Mouse (Mus musculus) forebrain, embryonic 12.5 days (tissue): ENCODE data around the gene Gm28042. TPM values are rescaled to one million over a fixed set of nuclear protein-coding genes. Genes with fewer than 3 reads are reported as not detected.
A peak's percentile ranks its signal among the peaks of the same experiment; 100 is the strongest.

Experiments
- ATAC-seq: fragments of 200-750 bp; cut with Nextera tagmentation; 2 replicates; pipeline ENCODE4 v1.8.0; 2017; ENCODE audit warnings: moderate TSS enrichment; ENCODE audit not compliant: low FRiP score
- H3K27ac ChIP-seq: fragments of 300-500 bp; sonication (generic); 2 replicates; pipeline ENCODE4 v1.5.1; 2016; ENCODE audit warnings: mild to moderate bottlenecking
- H3K27me3 ChIP-seq: fragments of 300-500 bp; sonication (generic); 2 replicates; pipeline ENCODE4 v1.6.1; 2016; ENCODE audit warnings: mild to moderate bottlenecking
- H3K36me3 ChIP-seq: fragments of 300-500 bp; sonication (generic); replicated peaks from 2 replicates; pipeline ENCODE4 v1.6.1; 2016; ENCODE audit warnings: mild to moderate bottlenecking
- H3K4me1 ChIP-seq: fragments of 300-500 bp; sonication (generic); 2 replicates; pipeline ENCODE4 v1.6.1; 2016
- H3K4me2 ChIP-seq: fragments of 300-500 bp; sonication (generic); 2 replicates; pipeline ENCODE4 v1.6.1; 2016; ENCODE audit warnings: mild to moderate bottlenecking, moderate library complexity
- H3K4me3 ChIP-seq: fragments of 300-500 bp; sonication (generic); replicated peaks from 2 replicates; pipeline ENCODE4 v1.5.1; 2016; ENCODE audit warnings: mild to moderate bottlenecking
- H3K9ac ChIP-seq: fragments of 300-500 bp; sonication (generic); 2 replicates; pipeline ENCODE4 v1.6.1; 2016; ENCODE audit warnings: mild to moderate bottlenecking
- H3K9me3 ChIP-seq: fragments of 300-500 bp; sonication (generic); 2 replicates; pipeline ENCODE4 v1.6.1; 2016
- WGBS: fragments of 180-500 bp; shearing (Covaris S2); methylation state at CpG from one replicate; pipeline ENCODE4 v1.1.7; 2016; 5-methylcytosine and 5-hydroxymethylcytosine counted together
- polyA plus RNA-seq: library from polyadenylated mRNA; unstranded; fragments of >200 nt; fragmentation: Nextera tagmentation; extraction: Ambion mirVana; gene quantifications from 2 replicates; pipeline ENCODE4 v1.2.1, GENCODE M21; 2016

Gene Gm28042
- polyA plus RNA-seq, 1 experiment from 2014 or later = 7.3 TPM

DNA sequence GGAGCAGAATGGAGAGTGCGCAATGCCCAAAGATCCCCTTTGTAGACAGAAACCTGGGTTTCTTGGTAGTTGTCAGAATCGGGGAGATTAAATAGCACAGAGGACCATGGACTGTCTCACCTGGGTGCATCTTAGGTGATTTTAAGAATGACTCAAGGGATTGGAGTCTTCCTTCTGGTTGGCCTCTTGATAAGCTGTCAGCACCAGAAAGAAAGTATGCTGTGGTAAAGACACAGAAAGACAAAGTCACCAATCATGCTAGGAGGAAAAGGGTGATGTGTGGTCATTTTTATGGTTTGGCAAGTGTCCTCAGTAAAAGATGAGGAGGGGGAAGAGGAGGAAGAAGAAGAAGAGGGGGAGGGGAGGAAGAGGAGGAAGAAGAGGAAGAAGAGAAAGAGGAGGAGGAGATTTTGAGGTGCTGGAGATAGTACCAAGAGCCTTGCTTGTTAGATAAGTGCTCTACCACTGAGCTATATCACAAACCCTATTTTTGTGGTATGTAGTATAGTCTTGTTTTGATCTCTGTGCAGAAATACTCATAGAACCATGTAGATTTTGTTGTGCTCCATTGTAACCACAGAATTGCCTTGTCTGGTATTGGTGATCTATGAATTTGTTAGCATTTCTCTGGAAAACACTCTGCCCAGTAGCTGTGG, 13.3 kb upstream of the Gm28042 start:
- H3K4me2 ChIP-seq = no peak overlapping the region
- no peak overlapping the region for H3K9ac ChIP-seq
- ATAC-seq = no peak
- no peaks in the 10 kb centered on the region for H3K27me3 ChIP-seq
- 94% methylated on average over 2 of the region's 2 CpGs for WGBS
- H3K4me3 ChIP-seq = no peak overlapping the region
- H3K36me3 ChIP-seq = peaks cover 39% of the 10 kb centered on the region
- no peaks in the 10 kb centered on the region for H3K9me3 ChIP-seq
- no peak overlapping the region for H3K27ac ChIP-seq
- no peaks in the 10 kb centered on the region for H3K4me1 ChIP-seq

DNA sequence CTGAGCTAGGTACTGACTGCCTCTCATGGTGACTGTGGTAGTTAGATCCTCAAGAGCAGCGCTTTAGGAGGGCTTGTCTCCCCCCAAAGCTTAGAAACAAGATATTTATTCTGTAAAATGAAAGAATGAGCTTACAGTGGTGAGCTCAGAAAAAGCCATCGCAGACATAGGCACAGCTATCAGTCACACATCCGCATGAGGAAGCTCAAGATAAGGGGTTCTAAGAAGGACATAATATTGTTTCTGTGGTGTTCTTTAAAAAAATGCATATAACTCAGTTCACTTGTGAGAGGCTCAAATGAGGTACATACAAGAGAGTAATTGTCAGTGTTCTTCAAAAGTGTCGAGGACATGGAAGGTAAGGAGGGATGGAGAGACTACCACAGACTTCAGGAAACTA, 11.4 kb upstream of the Gm28042 start:
- 92% methylated on average over 4 of the region's 4 CpGs for WGBS

DNA sequence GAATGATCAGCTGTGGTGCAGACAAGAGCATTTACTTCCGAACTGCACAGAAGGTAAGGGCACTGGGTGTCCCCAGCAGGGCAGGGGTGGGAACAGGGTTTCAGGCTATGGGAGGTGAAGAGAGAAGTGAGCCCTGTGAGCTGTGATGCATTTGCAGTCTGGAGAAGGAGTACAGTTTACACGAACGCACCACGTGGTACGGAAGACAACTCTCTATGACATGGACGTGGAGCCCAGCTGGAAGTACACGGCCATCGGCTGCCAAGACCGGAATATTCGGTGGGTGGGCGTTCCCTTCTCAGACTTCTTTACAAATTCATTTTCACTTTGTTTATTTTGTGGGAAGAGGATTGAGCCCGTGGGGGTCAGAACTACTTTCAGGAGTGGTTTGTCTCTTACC, 9.7 kb upstream of the Gm28042 start:
- no peak overlapping the region for H3K27ac ChIP-seq
- no peak overlapping the region for H3K9ac ChIP-seq
- no peak for ATAC-seq
- 90% methylated on average over 12 of the region's 12 CpGs for WGBS
- no peaks in the 10 kb centered on the region for H3K27me3 ChIP-seq
- H3K4me3 ChIP-seq = no peak overlapping the region
- no peak overlapping the region for H3K4me2 ChIP-seq
- H3K9me3 ChIP-seq = no peaks in the 10 kb centered on the region
- H3K36me3 ChIP-seq = peaks cover 74% of the 10 kb centered on the region
- H3K4me1 ChIP-seq = no peaks in the 10 kb centered on the region

More for the DNA sequence above, 11.4 kb upstream of the Gm28042 start:
- no peaks in the 10 kb centered on the region for H3K9me3 ChIP-seq
- no peaks in the 10 kb centered on the region for H3K4me1 ChIP-seq
- H3K36me3 ChIP-seq = peaks cover 58% of the 10 kb centered on the region
- ATAC-seq = no peak
- H3K4me3 ChIP-seq = no peak overlapping the region
- H3K9ac ChIP-seq = no peak overlapping the region
- no peaks in the 10 kb centered on the region for H3K27me3 ChIP-seq
- H3K27ac ChIP-seq = no peak overlapping the region
- no peak overlapping the region for H3K4me2 ChIP-seq

DNA sequence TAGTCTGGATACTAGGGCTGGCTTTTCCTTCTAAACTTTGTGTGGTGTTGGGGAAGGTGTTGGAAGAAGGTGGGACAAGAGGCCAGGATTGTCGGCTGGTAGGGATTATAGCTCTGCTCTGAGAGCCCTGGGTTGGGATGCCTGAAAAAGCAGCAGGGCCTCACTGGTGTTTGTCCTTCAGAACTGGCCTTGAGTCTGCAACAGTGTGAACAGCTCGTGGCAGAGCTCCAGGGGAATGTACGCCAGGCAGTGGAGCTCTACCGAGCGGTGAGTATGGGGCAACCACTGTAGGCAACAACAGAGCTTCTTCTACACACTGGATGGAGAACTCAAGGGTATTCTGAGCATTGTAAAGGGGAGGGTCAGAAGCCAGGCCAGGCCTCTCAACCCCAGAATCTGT, 3.0 kb upstream of the Gm28042 start:
- Histone ChIP-seq H3K4me1 (peaks cover 15% of the 10 kb centered on the region), H3K9me3 (no peaks in the 10 kb centered on the region), H3K27ac (no peak overlapping the region), H3K9ac (no peak overlapping the region), H3K4me2 (no peak overlapping the region), H3K36me3 (peaks cover 58% of the 10 kb centered on the region), H3K27me3 (no peaks in the 10 kb centered on the region), H3K4me3 (no peak overlapping the region)
- WGBS = 86% methylated on average over 5 of the region's 5 CpGs
- no peak for ATAC-seq

DNA sequence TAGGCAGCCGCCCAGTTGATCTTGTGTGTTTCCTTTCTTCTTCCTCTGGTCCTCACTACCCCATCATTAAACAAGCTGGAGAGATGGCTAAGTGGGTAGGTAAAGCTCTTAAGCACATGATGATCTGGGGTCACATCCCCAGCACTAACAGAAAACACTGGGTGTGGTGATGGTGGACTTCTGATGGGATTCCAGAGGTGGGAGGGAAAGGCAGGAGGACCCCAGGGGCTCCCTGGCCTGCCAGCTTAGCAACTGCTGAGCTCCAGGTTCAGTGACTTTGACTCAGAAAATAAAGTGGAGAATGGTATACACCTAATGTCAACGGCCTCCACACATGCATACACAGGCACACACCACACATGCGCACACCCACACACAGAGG, 648 bp downstream of the Gm28042 start:
- Histone ChIP-seq H3K9ac (peak overlapping the region; percentile 90), H3K36me3 (peaks cover 53% of the 10 kb centered on the region), H3K4me1 (peaks cover 15% of the 10 kb centered on the region), H3K9me3 (no peaks in the 10 kb centered on the region), H3K27me3 (no peaks in the 10 kb centered on the region), H3K4me3 (peak overlapping the region; percentile 84), H3K27ac (peak overlapping the region; percentile 87), H3K4me2 (peak overlapping the region; percentile 61)
- ATAC-seq = peak; percentile 4; the same call in 1 of the 2 replicates
- 53% methylated on average over 3 of the region's 3 CpGs for WGBS

DNA sequence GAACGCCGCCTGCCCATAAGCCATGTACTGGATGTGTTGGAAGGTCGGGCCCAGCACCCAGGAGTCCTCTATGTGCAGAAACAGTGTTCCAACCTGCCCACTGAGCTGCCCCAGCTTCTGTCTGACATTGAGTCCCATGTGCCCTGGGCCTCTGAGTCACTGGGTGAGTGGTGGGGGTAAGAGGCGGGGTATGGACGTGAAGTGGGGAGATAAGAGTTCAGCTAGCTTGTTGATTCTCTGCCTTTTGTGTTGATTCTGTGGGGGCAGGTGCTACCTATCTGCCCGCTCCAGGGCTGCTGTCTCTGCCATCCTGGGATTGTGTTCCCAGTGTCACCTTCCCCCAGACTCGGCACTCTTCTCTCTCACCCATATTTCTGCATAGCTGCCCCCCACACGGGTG, 3.1 kb downstream of the Gm28042 start:
- no peak overlapping the region for H3K9ac ChIP-seq
- WGBS = 91% methylated on average over 8 of the region's 8 CpGs
- H3K27me3 ChIP-seq = no peaks in the 10 kb centered on the region
- peaks cover 15% of the 10 kb centered on the region for H3K4me1 ChIP-seq
- peaks cover 58% of the 10 kb centered on the region for H3K36me3 ChIP-seq
- no peak overlapping the region for H3K27ac ChIP-seq
- no peaks in the 10 kb centered on the region for H3K9me3 ChIP-seq
- no peak for ATAC-seq
- no peak overlapping the region for H3K4me2 ChIP-seq
- H3K4me3 ChIP-seq = no peak overlapping the region

DNA sequence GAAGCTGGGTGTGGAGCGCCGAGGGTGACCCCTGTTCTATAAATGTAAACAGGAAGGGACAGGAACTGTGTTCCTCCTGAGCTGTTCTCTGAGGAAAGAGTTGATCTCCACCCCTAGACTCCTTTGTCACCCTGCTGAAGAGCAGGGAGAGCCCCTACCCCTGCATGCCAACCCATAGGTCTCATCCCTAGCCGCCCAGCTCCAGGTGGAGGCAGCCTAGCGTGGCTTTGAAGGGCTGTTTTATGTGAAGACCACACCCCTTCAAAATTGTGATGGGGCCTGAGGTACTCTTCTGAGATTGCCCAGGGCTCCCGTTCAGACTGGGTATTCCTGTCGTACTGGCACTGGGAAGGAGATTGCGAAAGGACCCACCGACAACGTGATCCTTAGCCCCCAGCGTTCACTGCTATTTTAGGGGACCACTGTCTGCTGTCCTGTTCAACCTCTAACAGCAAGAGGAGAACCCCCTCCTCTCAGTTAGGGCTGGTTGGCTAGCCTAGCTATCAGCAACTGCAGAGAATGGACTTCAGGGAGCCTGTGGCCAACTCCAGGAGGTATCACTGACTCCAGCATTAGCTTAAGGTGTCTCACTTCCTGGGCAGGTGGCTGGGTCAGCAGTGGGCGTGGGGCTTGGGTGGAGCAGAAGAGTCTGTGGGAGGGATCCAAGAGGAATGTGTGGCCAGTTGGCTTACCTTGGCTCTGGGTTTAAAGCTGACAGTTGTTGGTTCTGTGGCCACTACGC, 5.6 kb downstream of the Gm28042 start, which contains the start of gene Pla2g4b:
TSS of gene Pla2g4b (plus strand) at position 692 of the 742 bp plus-strand sequence.
- Histone ChIP-seq H3K9me3 (no peaks in the 10 kb centered on the region), H3K4me1 (peaks cover 8% of the 10 kb centered on the region), H3K27ac (no peak within 1 kb of the TSS), H3K4me3 (no peak within 1 kb of the TSS), H3K36me3 (peaks cover 76% of the 10 kb centered on the region), H3K9ac (no peak within 1 kb of the TSS), H3K4me2 (no peak within 1 kb of the TSS), H3K27me3 (no peaks in the 10 kb centered on the region)
- WGBS = 95% methylated on average over 12 of the region's 12 CpGs
- ATAC-seq = no peak

DNA sequence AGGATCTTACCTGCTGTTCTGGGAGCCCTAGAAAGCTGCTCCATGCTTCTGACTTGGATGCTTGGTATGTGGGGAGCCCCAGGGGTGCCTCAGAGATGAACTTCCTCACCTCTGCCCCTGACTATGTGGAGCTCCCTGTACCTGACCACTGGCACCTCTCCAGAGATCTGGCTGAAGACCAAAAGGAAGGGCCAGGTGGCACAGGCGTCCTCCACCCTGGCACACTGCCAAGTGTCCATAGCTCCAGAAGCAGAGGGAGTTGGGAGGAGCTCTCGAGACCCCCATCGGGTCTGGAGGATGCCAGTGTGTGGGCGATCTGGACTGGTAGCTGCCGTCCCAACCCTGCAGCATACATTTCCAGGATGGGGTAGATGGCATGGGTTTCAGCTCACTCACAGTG, 6.4 kb downstream of the Gm28042 start:
- Histone ChIP-seq H3K4me1 (no peaks in the 10 kb centered on the region), H3K27ac (no peak overlapping the region), H3K9ac (no peak overlapping the region), H3K9me3 (no peaks in the 10 kb centered on the region), H3K27me3 (no peaks in the 10 kb centered on the region), H3K4me2 (no peak overlapping the region), H3K36me3 (peaks cover 84% of the 10 kb centered on the region), H3K4me3 (no peak overlapping the region)
- WGBS = 83% methylated on average over 5 of the region's 5 CpGs
- ATAC-seq = no peak

DNA sequence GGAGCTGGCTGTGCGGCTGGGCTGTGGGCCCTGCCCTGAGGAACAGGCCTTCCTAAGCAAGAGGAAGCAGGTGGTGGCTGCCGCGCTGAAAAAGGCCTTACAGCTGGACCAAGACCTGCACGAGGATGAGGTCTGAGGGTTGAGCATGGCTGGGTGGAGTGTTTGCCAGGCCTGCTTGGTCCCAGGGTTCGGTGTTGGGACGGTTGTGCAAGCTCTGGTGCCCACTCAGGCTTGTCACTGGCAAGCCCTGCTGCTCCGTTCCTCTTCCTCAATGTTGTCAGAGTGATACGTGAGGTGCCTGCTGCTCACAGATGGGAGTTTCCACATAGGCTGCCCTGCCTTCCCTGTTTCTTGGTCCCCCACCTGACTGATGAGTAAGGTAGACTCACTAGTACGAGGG, 10.5 kb downstream of the Gm28042 start:
- 92% methylated on average over 9 of the region's 9 CpGs for WGBS
- Histone ChIP-seq H3K4me3 (no peak overlapping the region), H3K4me1 (no peaks in the 10 kb centered on the region), H3K4me2 (no peak overlapping the region), H3K27me3 (no peaks in the 10 kb centered on the region), H3K27ac (no peak overlapping the region), H3K9me3 (no peaks in the 10 kb centered on the region), H3K36me3 (peaks cover 95% of the 10 kb centered on the region), H3K9ac (no peak overlapping the region)
- ATAC-seq = no peak

DNA sequence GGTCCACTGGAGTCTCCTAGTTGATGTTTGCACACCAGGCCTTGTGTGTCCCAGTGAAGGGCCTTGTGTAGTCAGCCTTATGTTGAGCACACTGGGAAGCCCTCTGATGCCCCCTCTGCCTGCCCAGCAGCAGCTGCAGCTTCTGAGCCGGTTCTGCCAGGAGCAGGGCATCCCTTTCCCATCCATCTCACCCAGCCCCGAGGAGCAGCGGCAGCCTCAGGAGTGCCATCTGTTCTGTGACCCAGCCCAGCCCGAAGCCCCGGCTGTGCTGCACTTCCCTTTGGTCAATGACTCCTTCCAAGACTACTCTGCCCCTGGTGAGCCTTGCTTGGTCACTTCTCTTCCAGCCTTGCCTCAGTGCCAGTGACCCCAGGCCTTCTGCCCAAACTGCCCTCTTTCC, 13.7 kb downstream of the Gm28042 start:
- H3K27ac ChIP-seq = no peak overlapping the region
- no peak overlapping the region for H3K9ac ChIP-seq
- ATAC-seq = no peak
- no peaks in the 10 kb centered on the region for H3K9me3 ChIP-seq
- H3K4me1 ChIP-seq = no peaks in the 10 kb centered on the region
- H3K36me3 ChIP-seq = peaks cover 71% of the 10 kb centered on the region
- no peak overlapping the region for H3K4me3 ChIP-seq
- H3K4me2 ChIP-seq = no peak overlapping the region
- 96% methylated on average over 5 of the region's 5 CpGs for WGBS
- H3K27me3 ChIP-seq = no peaks in the 10 kb centered on the region

DNA sequence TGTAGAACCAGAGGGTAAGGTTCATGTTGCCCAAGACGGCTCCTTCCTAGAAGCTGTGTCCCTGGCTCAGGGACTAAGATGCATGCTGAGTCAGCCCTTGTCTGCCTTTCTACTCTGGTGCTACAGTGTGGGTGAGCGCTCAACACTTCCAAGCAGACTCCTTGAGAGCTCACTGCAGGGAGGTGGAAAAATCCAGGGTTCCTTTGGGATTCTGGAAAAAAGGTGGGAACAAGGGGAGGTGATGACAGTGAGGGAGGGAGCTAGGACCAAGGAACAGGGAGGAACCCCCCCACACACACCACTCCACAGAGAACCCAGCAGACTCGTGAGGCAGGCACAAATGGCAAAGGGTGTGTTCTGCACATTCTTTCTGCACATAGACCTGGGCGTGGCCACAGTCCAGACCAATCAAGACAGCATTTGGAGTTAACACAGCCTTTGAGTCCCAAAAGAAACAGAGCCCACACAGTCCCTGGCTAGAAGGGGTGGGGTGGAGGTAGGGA, 16.9 kb downstream of the Gm28042 start:
- H3K9ac ChIP-seq = no peak overlapping the region
- no peak overlapping the region for H3K27ac ChIP-seq
- no peak overlapping the region for H3K4me2 ChIP-seq
- ATAC-seq = no peak
- no peak overlapping the region for H3K4me3 ChIP-seq
- H3K4me1 ChIP-seq = no peaks in the 10 kb centered on the region
- WGBS = 64% methylated on average over 4 of the region's 4 CpGs
- H3K36me3 ChIP-seq = peaks cover 41% of the 10 kb centered on the region
- no peaks in the 10 kb centered on the region for H3K9me3 ChIP-seq
- H3K27me3 ChIP-seq = no peaks in the 10 kb centered on the region

DNA sequence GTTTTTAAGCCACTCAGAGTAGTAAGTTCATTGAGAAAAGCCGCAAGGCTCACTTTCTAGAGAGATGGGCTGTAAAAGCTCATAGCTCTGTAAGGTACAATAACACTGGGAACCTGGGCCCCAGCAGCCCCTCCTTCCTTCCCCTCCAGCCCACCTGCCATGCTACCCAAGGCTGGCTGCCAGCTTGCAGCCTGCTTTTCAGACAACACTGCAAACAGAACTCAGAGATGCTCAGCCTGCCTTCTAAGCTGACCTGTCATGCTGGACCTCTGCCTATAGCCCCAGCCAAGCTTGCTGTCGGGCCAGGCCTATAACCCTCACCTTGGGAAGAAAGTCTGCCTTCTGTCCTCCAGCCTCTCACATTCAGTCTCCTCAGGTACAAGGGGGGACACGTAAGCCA, 17.4 kb downstream of the Gm28042 start:
- 86% methylated on average over 3 of the region's 3 CpGs for WGBS
- H3K4me2 ChIP-seq = no peak overlapping the region
- H3K9ac ChIP-seq = no peak overlapping the region
- no peaks in the 10 kb centered on the region for H3K27me3 ChIP-seq
- H3K27ac ChIP-seq = no peak overlapping the region
- no peaks in the 10 kb centered on the region for H3K4me1 ChIP-seq
- no peak overlapping the region for H3K4me3 ChIP-seq
- H3K9me3 ChIP-seq = no peaks in the 10 kb centered on the region
- no peak for ATAC-seq
- H3K36me3 ChIP-seq = peaks cover 36% of the 10 kb centered on the region
